Mouse (Mus musculus) MEL (cell line): ENCODE measurements around the gene Lrrc3. TPM values are rescaled to one million over a fixed set of nuclear protein-coding genes. Genes with fewer than 3 reads are reported as not detected.
"Not testable (repeated sequence)": the region's sequence is repeated elsewhere in the genome, so short reads cannot be mapped to it uniquely, and the experiment has no call there.

Source experiments
- DNase-seq: peaks from one replicate; pipeline ENCODE4 v3.0.0; 2011; ENCODE audit warnings: low read depth, low spot score
- H3K27ac ChIP-seq: 2 replicates; pipeline ENCODE4 v1.5.1; 2012; ENCODE audit warnings: low read depth, mild to moderate bottlenecking, control low read depth, low read length, moderate library complexity; ENCODE audit not compliant: control insufficient read depth
- H3K27me3 ChIP-seq, 2 experiments: fragments of 150-350 bp in 1 of 2; sonication (generic) in 1 of 2; 2 replicates each; pipeline ENCODE4 v1.6.1; 2012; ENCODE audit warnings: low read length in 2 of 2, mild to moderate bottlenecking in 2 of 2, improper control_type of control experiment in 1 of 2, moderate library complexity in 1 of 2; ENCODE audit not compliant: insufficient read depth in 2 of 2, control insufficient read depth in 1 of 2
- H3K36me3 ChIP-seq, 2 experiments: 2 replicates each; pipeline ENCODE4 v1.6.1; 2012 to 2014; ENCODE audit warnings: low read length in 2 of 2, improper control_type of control experiment in 1 of 2, inconsistent platforms in 1 of 2, mild to moderate bottlenecking in 1 of 2; ENCODE audit not compliant: insufficient read depth in 2 of 2, control insufficient read depth in 1 of 2
- H3K4me1 ChIP-seq, 2 experiments: fragments of 150-350 bp in 1 of 2; sonication (generic) in 1 of 2; 2 replicates each; pipeline ENCODE4 v1.6.1; 2012; ENCODE audit warnings: low read length in 2 of 2, improper control_type of control experiment in 1 of 2, mild to moderate bottlenecking in 1 of 2; ENCODE audit not compliant: insufficient read depth in 2 of 2, control insufficient read depth in 1 of 2
- H3K4me3 ChIP-seq, 2 experiments: fragments of 150-350 bp in 1 of 2; sonication (generic) in 1 of 2; 2 replicates each; pipeline ENCODE4 v1.5.1; 2012; ENCODE audit warnings: low read depth in 2 of 2, low read length in 2 of 2, mild to moderate bottlenecking in 2 of 2, moderate library complexity in 2 of 2, control low read depth in 1 of 2, improper control_type of control experiment in 1 of 2; ENCODE audit not compliant: control insufficient read depth in 1 of 2, insufficient read depth in 1 of 2
- H3K79me2 ChIP-seq: 2 replicates; pipeline ENCODE4 v1.6.1; 2012; ENCODE audit warnings: mild to moderate bottlenecking, low read length, moderate library complexity; ENCODE audit not compliant: control insufficient read depth, poor library complexity, insufficient read depth
- H3K9ac ChIP-seq: 2 replicates; pipeline ENCODE4 v1.6.1; 2012; ENCODE audit warnings: low read depth, mild to moderate bottlenecking, control low read depth, low read length, moderate library complexity; ENCODE audit not compliant: control insufficient read depth, poor library complexity, severe bottlenecking
- H3K9me3 ChIP-seq: fragments of 150-350 bp; sonication (generic); replicated peaks from 2 replicates; pipeline ENCODE4 v1.6.1; 2012; ENCODE audit warnings: mild to moderate bottlenecking, low read length, improper control_type of control experiment, moderate library complexity; ENCODE audit not compliant: insufficient read depth
- BHLHE40 ChIP-seq: IDR thresholded peaks from 2 replicates; pipeline ENCODE4 v1.6.1; 2012; ENCODE audit warnings: low read depth, mild to moderate bottlenecking, inconsistent platforms, low read length, improper control_type of control experiment, borderline replicate concordance
- CHD2 ChIP-seq: IDR thresholded peaks from 2 replicates; pipeline ENCODE4 v1.6.1; 2011; ENCODE audit warnings: low read length, improper control_type of control experiment
- CTCF ChIP-seq, 3 experiments: IDR thresholded peaks in 2 of 3; conservative IDR thresholded peaks in 1 of 3; 2 replicates each; pipeline ENCODE4 v1.5.1; 2011 to 2012; ENCODE audit warnings: low read length in 3 of 3, low read depth in 2 of 3, mild to moderate bottlenecking in 2 of 3, improper control_type of control experiment in 1 of 3, inconsistent platforms in 1 of 3, mixed read lengths in 1 of 3, moderate library complexity in 1 of 3; ENCODE audit not compliant: control insufficient read depth in 1 of 3, insufficient read depth in 1 of 3, poor library complexity in 1 of 3, severe bottlenecking in 1 of 3
- EP300 ChIP-seq, 2 experiments: IDR thresholded peaks; 2 replicates each; pipeline ENCODE4 v1.6.1; 2011; ENCODE audit warnings: improper control_type of control experiment in 2 of 2, low read length in 2 of 2, low read depth in 1 of 2, mild to moderate bottlenecking in 1 of 2
- HCFC1 ChIP-seq: IDR thresholded peaks from 2 replicates; pipeline ENCODE4 v1.6.1; 2012; ENCODE audit warnings: low read depth, mild to moderate bottlenecking, inconsistent platforms, low read length, improper control_type of control experiment, moderate library complexity
- MXI1 ChIP-seq: IDR thresholded peaks from 2 replicates; pipeline ENCODE4 v1.6.1; 2011; ENCODE audit warnings: mild to moderate bottlenecking, low read depth, low read length, improper control_type of control experiment
- MYB ChIP-seq: IDR thresholded peaks from 2 replicates; pipeline ENCODE4 v1.6.1; 2011; ENCODE audit warnings: mild to moderate bottlenecking, low read depth, low read length, improper control_type of control experiment
- NELFE ChIP-seq: IDR thresholded peaks from 2 replicates; pipeline ENCODE4 v1.6.1; 2011; ENCODE audit warnings: low read depth, low read length, improper control_type of control experiment
- POLR2A ChIP-seq, 2 experiments: IDR thresholded peaks; 2 replicates each; pipeline ENCODE4 v1.6.1; 2011 to 2012; ENCODE audit warnings: low read length in 2 of 2, mild to moderate bottlenecking in 2 of 2, control low read depth in 1 of 2, improper control_type of control experiment in 1 of 2, low read depth in 1 of 2, moderate library complexity in 1 of 2; ENCODE audit not compliant: control insufficient read depth in 1 of 2, insufficient read depth in 1 of 2, poor library complexity in 1 of 2
- TBP ChIP-seq: IDR thresholded peaks from 2 replicates; pipeline ENCODE4 v1.8.0; 2011; ENCODE audit warnings: low read depth, low read length, improper control_type of control experiment
- USF1 ChIP-seq: IDR thresholded peaks from 2 replicates; pipeline ENCODE4 v1.6.1; 2014; ENCODE audit warnings: low read depth, mild to moderate bottlenecking, inconsistent platforms, low read length, improper control_type of control experiment, moderate library complexity
- USF2 ChIP-seq, 2 experiments: IDR thresholded peaks; 2 replicates each; pipeline ENCODE4 v1.6.1; 2011 to 2012; ENCODE audit warnings: improper control_type of control experiment in 2 of 2, low read length in 2 of 2, borderline replicate concordance in 1 of 2, inconsistent platforms in 1 of 2, low read depth in 1 of 2, mild to moderate bottlenecking in 1 of 2; ENCODE audit not compliant: insufficient read depth in 1 of 2
- ZMIZ1 ChIP-seq: IDR thresholded peaks from 2 replicates; pipeline ENCODE4 v1.6.1; 2012; ENCODE audit warnings: low read depth, mild to moderate bottlenecking, inconsistent platforms, low read length, improper control_type of control experiment, moderate library complexity
- polyA plus RNA-seq, 2 experiments: library from polyadenylated mRNA; stranded (reverse) in 1 of 2; unstranded in 1 of 2; fragments of >175 nt in 1 of 2; fragments of >200 nt in 1 of 2; gene quantifications; 2 replicates each; pipeline versions ENCODE4 v1.2.1 to v1.2.4; 2012; ENCODE audit warnings: low replicate concordance in 2 of 2, low read depth in 1 of 2; ENCODE audit not compliant: insufficient read length in 2 of 2, insufficient read depth in 1 of 2, missing spikeins in 1 of 2
- total RNA-seq: library from RNA; depleted of rRNA; stranded (reverse); fragments of 300-350 nt; gene quantifications from 2 replicates; pipeline ENCODE4 v1.2.3, GENCODE M21; 2012; rRNA removed

Gene Lrrc3
- 0.10 and 0.15 TPM in 2 replicates for total RNA-seq
- under 1 TPM in 1 of 2 experiments, not detected in 1; 0.74 TPM for polyA plus RNA-seq

- peaks cover 0 to 7% of the 10 kb centered on the region in 2 experiments; a peak in 1 of 4 replicates for H3K36me3 ChIP-seq
- no peaks in the 10 kb centered on the region; a peak in 1 of 4 replicates for H3K4me1 ChIP-seq
- H3K27me3 ChIP-seq: no peaks in the 10 kb centered on the region; a peak in 1 of 4 replicates
- H3K9ac ChIP-seq: peak within 1 kb of the TSS; percentile 67
- peak; percentile 85 for DNase-seq
- H3K4me3 ChIP-seq: peak within 1 kb of the TSS; percentile 71 to 81
- 0 out of 2 replicates have a peak, but pooled peaks have one; percentile 12 for TF ChIP-seq HCFC1
- peak; percentile 82; the same call in 1 of the 2 replicates for TF ChIP-seq TBP
- no peak for TF ChIP-seq EP300 (IDR thresholded peaks at IDR 0.05; ENCODE audit: low read depth in 1 of 2, low read length in 2 of 2)
- peak; percentile 77; the same call in 1 of the 2 replicates for TF ChIP-seq ZMIZ1
- no peak for TF ChIP-seq USF1
- TF ChIP-seq MXI1: peak; percentile 51; the same call in 1 of the 2 replicates
- TF ChIP-seq MYB: no peak
- TF ChIP-seq NELFE: 0 out of 2 replicates have a peak, but pooled peaks have one; percentile 26
- TF ChIP-seq CTCF (IDR thresholded peaks at IDR 0.05 in 2 of 3, conservative IDR thresholded peaks at IDR 0.05 in 1 of 3; ENCODE audit: control insufficient read depth in 1 of 3, insufficient read depth in 1 of 3, low read depth in 2 of 3, low read length in 3 of 3, poor library complexity in 1 of 3, severe bottlenecking in 1 of 3): peak in 2 of 3 experiments; percentile 7 to 8; a peak in 1 of 6 replicates
- TF ChIP-seq USF2 (IDR thresholded peaks at IDR 0.05; ENCODE audit: borderline replicate concordance in 1 of 2, insufficient read depth in 1 of 2, low read depth in 1 of 2, low read length in 2 of 2): no peak
- peak in 1 of 2 experiments; percentile 56; a peak in 1 of 4 replicates for TF ChIP-seq POLR2A (IDR thresholded peaks at IDR 0.05; ENCODE audit: control insufficient read depth in 1 of 2, insufficient read depth in 1 of 2, low read depth in 1 of 2, low read length in 2 of 2, poor library complexity in 1 of 2)
- no peak for TF ChIP-seq CHD2
- peak; percentile 31; the same call in 1 of the 2 replicates for TF ChIP-seq BHLHE40
- H3K9me3 ChIP-seq: no peaks in the 10 kb centered on the region
- no peaks in the 10 kb centered on the region for H3K79me2 ChIP-seq
- peak within 1 kb of the TSS; percentile 16; the same call in 1 of the 2 replicates for H3K27ac ChIP-seq
These were observed at the start of gene Lrrc3 for GRCm38 (mm10) chr10:77902211-77902893. TSS of gene Lrrc3 (minus strand) at chr10:77902536.

GRCm38 (mm10) chr10:77950468-77950867 lies 48.1 kb upstream of the Lrrc3 start:
- peak; percentile 68 for DNase-seq
- TF ChIP-seq POLR2A (IDR thresholded peaks at IDR 0.05; ENCODE audit: control insufficient read depth in 1 of 2, insufficient read depth in 1 of 2, low read depth in 1 of 2, low read length in 2 of 2, poor library complexity in 1 of 2): 0 out of 4 replicates have a peak, but pooled peaks of 1 of the 2 experiments have one; percentile 24
- TF ChIP-seq HCFC1: peak; percentile 52; the same call in 1 of the 2 replicates
- not testable (repeated sequence) for H3K36me3 ChIP-seq, H3K27me3 ChIP-seq, H3K79me2 ChIP-seq, H3K9me3 ChIP-seq, H3K4me1 ChIP-seq
- peak overlapping the region; percentile 94 for H3K27ac ChIP-seq
- peak overlapping the region; percentile 100 for H3K9ac ChIP-seq
- peak overlapping the region; percentile 57 to 97 for H3K4me3 ChIP-seq
